Mouse (Mus musculus): ENCODE data around the gene H13.
A peak's percentile ranks its signal among the peaks of the same experiment; 100 is the strongest.

Gene H13

DNA sequence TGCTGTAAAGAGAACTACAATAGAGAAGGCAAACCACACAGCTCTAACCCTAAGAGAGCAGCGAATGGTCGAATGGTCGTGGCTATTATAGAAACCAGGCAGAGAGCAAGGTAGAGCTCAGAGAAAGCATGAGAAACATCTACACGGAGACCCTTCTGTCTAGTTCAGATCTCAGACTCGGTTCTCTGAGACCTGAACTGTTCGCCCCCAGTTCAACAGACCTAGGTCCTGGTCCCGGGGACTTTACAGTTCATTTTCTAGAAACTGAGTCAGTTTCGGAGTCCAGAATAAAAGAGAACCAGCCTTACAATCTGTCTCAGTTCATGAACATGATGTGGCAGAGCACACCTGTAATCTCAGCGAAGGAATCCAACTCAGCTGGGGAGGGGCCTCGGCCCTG is 65.2 kb downstream of the H13 start:
- no peak for DNase-seq (ENCODE audit: low read depth)

DNA sequence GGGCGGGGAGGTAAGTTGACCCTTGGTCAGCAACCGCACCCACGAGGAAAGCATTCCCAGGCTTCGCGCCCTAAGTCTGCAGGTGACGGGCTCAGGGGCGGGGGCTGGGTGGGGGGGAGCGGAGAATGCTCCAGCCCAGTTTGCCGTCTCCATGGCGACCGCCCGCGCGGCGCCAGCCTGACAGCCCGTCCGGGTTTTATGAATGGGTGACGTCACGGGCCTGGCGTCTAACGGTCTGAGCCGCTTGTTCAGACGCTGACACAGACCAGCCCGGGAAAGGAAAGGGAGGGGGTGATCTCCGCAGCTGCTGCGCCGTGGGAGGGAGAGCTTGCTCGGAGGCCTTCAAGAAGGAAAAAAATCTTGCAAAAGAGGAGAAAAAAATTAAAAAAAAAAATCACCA is 65.7 kb downstream of the H13 start:
- no peak for DNase-seq (ENCODE audit: low read depth)

- DNase-seq (ENCODE audit: low read depth): peak; percentile 87
These were observed 66.9 kb downstream of the H13 start, which contains the start of gene Id1 for GRCm38 (mm10) chr2:152736090-152736601. TSS of gene Id1 (plus strand) at chr2:152736251.

DNA sequence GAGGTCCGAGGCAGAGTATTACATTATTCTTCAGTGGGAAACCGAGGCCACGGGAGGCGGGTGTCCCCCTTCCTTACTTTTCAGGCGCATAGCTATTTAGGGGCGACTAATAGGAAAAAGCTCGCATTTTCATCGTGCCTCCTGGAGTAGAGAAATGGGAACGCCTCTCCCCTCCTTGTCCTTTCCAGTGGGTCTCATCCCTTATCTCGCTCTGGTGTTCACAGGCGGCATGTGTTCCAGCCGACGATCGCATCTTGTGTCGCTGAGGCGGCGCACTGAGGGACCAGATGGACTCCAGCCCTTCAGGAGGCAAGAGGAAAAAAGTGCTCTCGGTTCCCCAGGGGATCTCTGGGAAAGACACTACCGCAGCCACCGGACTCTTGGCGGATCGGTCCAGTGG is 67.5 kb downstream of the H13 start:
- no peak for DNase-seq (ENCODE audit: low read depth)

GRCm38 (mm10) chr2:152737306-152738221 is 68.3 kb downstream of the H13 start:
- no peak for DNase-seq (ENCODE audit: low read depth)

- DNase-seq (ENCODE audit: low read depth): no peak
These were observed 69.1 kb downstream of the H13 start for GRCm38 (mm10) chr2:152738341-152738740.

GRCm38 (mm10) chr2:152739031-152739841 is 70.0 kb downstream of the H13 start:
- DNase-seq (ENCODE audit: low read depth): no peak

- DNase-seq (ENCODE audit: low read depth): no peak
These were observed 70.6 kb downstream of the H13 start for GRCm38 (mm10) chr2:152739842-152740260.

DNA sequence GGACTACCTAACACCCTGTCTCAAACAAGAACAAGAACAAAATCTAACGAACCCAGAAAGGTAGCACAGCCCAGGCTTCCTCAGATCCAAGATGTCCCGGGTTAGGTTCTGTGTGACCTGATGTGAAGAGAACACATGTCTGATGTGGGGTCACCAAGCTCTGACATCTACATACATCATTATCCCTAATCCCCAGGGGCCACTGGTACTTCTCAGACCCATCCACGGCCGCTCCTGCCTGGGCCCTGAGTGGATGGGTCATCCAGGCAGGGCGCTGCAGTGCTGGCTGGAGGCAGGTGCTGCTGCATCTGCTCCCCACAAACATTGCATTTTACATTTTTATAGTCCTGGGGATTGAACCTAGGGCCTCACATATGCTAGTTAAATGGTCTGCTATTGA is 71.2 kb downstream of the H13 start:
- no peak for DNase-seq (ENCODE audit: low read depth)

GRCm38 (mm10) chr2:152741153-152742041 is 72.1 kb downstream of the H13 start:
- peak; percentile 81 for DNase-seq (ENCODE audit: low read depth)

- no peak for DNase-seq (ENCODE audit: low read depth)
These were observed 73.2 kb downstream of the H13 start for GRCm38 (mm10) chr2:152742435-152742834.

- no peak for DNase-seq (ENCODE audit: low read depth)
These were observed 84.9 kb downstream of the H13 start, which contains the start of gene Cox4i2 for GRCm38 (mm10) chr2:152753944-152754711. TSS of gene Cox4i2 (plus strand) at chr2:152754173.

DNA sequence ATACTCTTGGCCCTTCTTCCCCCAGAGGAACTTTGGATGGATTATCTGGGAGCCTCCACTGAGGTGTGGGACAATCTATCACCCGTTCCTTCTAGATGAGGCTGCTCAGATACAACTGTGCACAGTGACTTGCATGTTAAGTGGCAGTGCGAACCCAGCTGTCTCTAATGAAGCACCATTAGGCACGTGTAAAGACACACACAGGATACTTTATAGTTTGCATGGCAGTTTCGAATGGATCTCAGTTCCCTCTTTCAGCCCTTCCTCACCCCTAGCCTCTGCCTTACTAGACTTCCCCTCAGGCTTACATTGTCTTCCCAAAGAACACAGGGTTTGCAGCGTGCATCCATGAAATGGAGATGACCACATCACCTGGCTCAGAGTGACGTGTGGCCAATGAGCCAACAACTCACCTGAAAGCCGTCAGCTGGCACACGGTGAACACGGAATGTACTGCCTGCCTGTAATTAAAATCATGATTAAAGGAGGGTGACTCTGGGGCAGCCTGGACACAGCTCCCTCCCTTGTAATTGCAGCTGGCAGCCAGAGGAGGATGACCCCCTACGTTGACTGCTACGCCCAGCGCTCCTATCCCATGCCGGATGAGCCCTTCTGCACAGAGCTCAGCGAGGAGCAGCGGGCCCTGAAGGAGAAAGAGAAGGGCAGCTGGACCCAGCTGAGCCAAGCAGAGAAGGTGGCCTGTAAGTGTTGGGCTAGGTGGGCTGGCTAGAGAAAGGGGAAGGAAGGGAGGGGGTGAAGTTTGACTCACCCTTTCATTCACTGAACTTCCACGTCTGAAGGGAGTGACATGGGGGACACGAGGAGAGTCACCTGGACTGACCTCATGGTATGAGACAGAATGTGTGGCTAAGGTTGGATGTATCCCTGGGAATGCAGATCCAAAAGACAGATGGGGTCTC is 87.5 kb downstream of the H13 start:
- DNase-seq (ENCODE audit: low read depth): no peak

DNA sequence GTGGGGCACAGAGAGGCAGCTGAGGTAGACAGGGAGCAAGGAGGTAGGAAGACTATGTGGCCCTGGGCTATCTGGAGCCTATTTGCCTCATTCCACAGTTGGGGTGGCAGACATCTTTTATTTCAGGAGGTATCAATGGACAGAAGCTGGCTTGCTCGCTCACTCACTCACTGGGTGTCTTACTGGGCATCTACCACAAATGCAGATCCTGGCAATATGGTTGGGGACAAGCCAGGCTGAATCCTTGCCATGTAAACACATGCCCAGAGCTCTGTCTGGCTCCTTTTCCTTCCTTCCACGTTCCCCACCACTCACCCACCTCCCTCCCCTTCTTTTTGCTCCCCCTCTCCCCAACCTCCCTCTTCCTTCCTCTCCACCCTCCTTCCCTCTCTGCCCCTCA is 88.2 kb downstream of the H13 start:
- DNase-seq (ENCODE audit: low read depth): no peak
